Mouse (Mus musculus) adrenal gland (tissue): ENCODE data around the gene Ly6g6d.
"Not testable (repeated sequence)": the region's sequence is repeated elsewhere in the genome, so short reads cannot be mapped to it uniquely, and the experiment has no call there.

Experiments used
- intact Hi-C: fragments of 180-260 bp; cut with DNase I; formaldehyde crosslinking; loops from one replicate; pipeline ENCODE4 v1.15.1; 2025
- long read RNA-seq, 2 experiments: library from polyadenylated mRNA; unstranded; transcript quantifications; one replicate each; pipeline ENCODE4 v2.0.0; 2020; ENCODE audit warnings: borderline replicate concordance in 1 of 2; ENCODE audit not compliant: insufficient replicate concordance in 1 of 2

Gene Ly6g6d
- long read RNA-seq, experiment 1, result 0 reads
- long read RNA-seq, experiment 2, partial matches to known transcripts, result 0 of 1 reads
- long read RNA-seq, experiment 2, other reads (novel, unspliced or antisense), result 0 of 1 reads

- intact Hi-C loops, result no loop called here
Measured at GRCm38 (mm10) chr17:35077786-35078233, at the start of gene Ly6g6d. Gene Ly6g6d, minus strand, starts transcription at chr17:35078065.

DNA sequence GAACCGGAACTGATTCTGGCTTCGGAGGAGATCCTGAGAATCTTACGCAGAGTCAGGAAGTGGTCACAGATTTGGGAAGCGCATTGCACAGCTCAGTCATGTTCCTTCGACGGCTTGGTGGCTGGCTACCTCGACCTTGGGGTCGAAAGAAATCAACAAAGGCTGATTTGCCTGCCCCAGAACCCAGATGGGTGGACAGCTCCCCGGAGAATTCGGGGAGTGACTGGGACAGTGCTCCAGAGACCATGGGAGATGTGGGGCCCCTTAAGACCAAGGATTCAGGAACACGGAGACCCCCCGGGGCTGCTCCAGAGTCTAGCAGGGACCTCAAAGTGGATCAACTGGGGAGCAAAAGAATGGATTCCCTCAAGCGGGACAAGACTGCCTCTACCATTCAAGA is 49.2 kb upstream of the Ly6g6d start:
- intact Hi-C loops, result no loop called here

GRCm38 (mm10) chr17:35126206-35126611 is 48.3 kb upstream of the Ly6g6d start, which contains the start of gene D17H6S53E:
Gene D17H6S53E, plus strand, starts transcription at chr17:35126373.
- intact Hi-C loops, result no loop called here

DNA sequence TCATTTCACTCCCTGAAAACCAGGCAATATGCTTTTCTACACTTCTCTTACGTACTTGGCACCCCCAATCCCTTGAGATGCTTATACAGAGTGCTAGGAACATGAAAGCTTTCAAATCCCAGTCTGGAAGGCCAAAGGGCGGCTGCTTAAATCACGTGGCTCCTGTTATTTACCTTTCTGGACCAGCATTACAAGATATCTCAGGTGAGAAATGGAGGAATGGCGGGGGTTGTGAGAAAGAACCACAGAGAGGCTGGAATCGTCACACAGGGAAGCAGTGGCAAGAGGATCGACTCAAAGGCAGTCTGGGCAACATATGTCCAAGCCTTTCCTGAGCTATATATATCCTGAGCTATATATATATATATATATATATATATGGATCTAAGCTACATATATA is 47.7 kb upstream of the Ly6g6d start:
- intact Hi-C loops, result no loop called here

DNA sequence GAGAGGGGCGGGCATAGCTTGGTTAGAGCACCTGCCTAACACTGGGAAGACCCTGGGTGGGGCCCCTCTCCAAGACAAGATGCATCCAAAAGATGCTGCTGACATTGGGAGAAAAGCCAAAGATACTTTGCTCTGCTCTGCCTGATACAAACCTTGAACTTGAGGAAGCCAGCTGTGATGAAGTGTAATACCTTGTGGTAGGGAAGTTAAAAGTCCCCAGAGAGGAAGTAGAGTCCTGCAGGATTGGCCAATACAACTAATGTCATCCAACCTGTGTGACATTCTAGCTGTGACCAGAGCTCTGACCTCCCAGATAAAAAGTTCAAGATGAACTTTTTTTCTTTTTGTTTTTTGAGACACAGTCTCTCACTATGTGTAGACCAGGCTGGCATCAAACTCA is 47.2 kb upstream of the Ly6g6d start:
- intact Hi-C loops, result no loop called here

GRCm38 (mm10) chr17:35124261-35124896 is 46.5 kb upstream of the Ly6g6d start:
- intact Hi-C loops, result not testable (repeated sequence)

GRCm38 (mm10) chr17:35123287-35123686 is 45.4 kb upstream of the Ly6g6d start:
- intact Hi-C loops, result not testable (repeated sequence)

GRCm38 (mm10) chr17:35121871-35122303 is 44.0 kb upstream of the Ly6g6d start, which contains the start of gene Csnk2b:
Gene Csnk2b, minus strand, starts transcription at chr17:35122053.
- intact Hi-C loops, result no loop called here

- intact Hi-C loops, result no loop called here
Measured at GRCm38 (mm10) chr17:35121143-35121799, 43.4 kb upstream of the Ly6g6d start, which contains the start of gene Gpank1. Gene Gpank1, plus strand, starts transcription at chr17:35121455.

- intact Hi-C loops, result no loop called here
Measured at GRCm38 (mm10) chr17:35120745-35121142, 42.9 kb upstream of the Ly6g6d start.

DNA sequence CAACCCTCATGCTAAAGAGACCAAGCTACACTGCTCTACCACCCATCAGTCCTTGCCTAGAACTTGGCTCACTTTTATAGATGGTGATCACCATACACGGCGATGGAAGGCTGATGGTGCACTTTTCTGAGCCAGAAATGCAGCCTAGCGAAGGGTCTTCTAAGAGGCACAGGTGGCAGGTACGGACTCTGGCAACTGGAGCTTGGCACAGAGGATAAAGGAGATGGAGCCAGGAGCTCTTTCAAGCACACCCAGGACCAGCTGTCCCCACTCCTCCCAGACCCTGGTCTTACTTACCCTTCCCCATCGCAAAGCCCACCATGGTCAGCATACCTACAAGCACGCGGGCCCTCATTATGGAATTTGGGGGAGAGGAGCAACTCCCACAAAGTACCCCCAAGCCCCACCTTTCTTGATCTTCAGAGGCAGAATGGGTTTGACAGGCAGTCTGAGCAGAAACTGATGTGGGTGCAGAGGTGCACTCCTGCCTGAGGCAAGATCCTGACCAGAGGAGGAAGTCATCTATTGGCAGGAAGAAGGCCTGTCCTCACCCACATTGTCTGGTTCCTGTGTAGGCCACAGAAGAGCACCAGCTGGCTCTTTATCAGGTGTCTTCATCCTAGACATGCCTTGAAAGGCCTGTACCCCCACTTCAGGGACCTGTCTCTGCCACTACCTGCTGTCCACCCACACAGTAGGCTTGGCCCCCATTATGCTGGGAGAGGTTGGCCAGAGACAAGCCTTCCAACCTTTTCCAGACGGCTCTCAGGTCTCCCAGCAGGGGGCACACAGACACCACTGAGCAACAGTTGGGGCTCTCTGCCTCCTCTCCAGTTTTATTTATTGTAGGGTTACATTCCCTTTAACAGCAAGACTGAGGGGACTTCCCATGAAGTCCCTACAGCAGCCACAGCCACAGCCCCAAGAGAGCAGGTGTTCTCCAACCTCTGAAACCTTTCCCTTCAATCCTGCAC is 37.5 kb upstream of the Ly6g6d start, which contains the start of gene Ly6g5b:
Ly6g5b (minus strand) TSS at position 383 of the 974 bp plus-strand sequence.
- intact Hi-C loops, result no loop called here

DNA sequence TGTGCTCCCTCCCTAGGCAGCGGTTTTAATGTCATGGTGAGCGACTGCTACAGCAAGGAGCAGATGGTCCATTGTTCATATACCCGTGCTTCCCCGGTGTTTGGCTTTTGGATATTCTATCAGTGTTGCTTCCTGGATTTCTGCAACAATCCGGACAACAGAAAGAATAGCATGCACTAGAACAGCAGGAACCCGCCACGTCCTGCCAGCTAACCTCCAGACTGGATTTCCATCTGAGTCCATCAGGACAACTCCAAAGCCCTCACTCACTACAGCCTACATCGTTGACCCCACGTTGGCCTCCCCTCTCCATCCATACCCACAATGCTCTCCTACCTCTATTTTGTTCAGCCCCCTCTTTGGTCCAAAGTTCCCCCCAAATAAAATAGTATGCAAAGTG is 33.9 kb upstream of the Ly6g6d start:
- intact Hi-C loops, result no loop called here

- intact Hi-C loops, result loop anchor here (5.0 kb wide), 1 partner anchor 86 kb away; no protein-coding TSS in a partner anchor
Measured at GRCm38 (mm10) chr17:35108097-35108496, 30.2 kb upstream of the Ly6g6d start, which contains the start of gene Ly6g5c. Gene Ly6g5c, plus strand, starts transcription at chr17:35108279.

GRCm38 (mm10) chr17:35106522-35106921 is 28.7 kb upstream of the Ly6g6d start:
- intact Hi-C loops, result loop anchor here (5.0 kb wide), 1 partner anchor 84 kb away; no protein-coding TSS in a partner anchor

GRCm38 (mm10) chr17:35105740-35106389 is 28.0 kb upstream of the Ly6g6d start:
- intact Hi-C loops, result loop anchor here (5.0 kb wide), 1 partner anchor 84 kb away; no protein-coding TSS in a partner anchor

GRCm38 (mm10) chr17:35104754-35105153 is 26.9 kb upstream of the Ly6g6d start:
- intact Hi-C loops, result loop anchor here (5.0 kb wide), 1 partner anchor 82 kb away; no protein-coding TSS in a partner anchor

GRCm38 (mm10) chr17:35104079-35104478 is 26.2 kb upstream of the Ly6g6d start:
- intact Hi-C loops, result no loop called here

DNA sequence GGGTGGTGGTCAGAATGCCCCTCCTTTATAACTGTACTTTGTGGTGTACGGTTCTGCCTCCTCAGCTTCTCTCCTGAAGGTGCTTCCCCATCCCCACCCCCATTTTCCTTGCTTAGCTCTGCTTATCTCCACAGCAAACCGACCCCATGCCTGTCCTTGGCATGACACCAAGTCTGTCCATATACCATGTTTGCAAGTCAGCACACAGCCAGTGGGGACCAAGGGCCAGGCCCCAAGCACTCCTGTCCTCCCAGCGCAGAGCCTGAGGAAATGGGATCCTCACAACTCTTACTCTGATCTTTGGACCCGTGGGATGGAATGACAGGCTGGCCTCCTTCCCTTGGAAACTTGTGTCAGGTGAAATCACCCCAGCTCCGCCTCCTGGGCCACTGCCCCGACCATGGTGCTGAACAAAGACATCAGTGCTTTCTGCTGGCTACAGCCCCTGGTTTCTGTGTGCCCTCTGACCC is 25.4 kb upstream of the Ly6g6d start:
- intact Hi-C loops, result no loop called here

- intact Hi-C loops, result no loop called here
Measured at GRCm38 (mm10) chr17:35102299-35102698, 24.4 kb upstream of the Ly6g6d start.

DNA sequence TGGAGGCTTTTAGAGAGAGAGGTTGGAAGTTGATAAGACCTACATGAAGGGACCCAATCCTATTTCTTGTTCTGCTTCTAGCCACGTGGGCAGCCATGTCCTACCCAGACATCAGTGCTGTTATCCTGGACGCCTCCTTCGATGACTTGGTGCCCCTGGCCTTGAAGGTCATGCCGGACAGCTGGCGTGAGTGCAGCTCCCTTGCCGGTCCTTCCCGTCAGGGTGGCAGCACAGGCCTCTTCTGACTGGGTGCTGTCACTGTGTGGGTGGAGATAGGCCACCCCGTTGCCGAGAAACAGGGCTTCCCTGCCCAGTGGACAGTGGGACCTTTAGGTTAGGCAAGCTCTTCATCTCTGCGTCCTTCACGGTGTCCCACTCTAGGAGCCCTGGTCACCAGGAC is 23.3 kb upstream of the Ly6g6d start:
- intact Hi-C loops, result no loop called here
